Mouse (Mus musculus) right cerebral cortex, adult 2 months (tissue): ENCODE measurements around the gene Slc2a6.
A peak's percentile ranks its signal among the peaks of the same experiment; 100 is the strongest.

Experiments used
- DNase-seq, 2 experiments: peaks; one replicate each; pipeline ENCODE4 v3.0.0; 2021 to 2022; ENCODE audit warnings: low spot score in 2 of 2

Slc2a6 gene

GRCm38 (mm10) chr2:27027618-27028436, at the start of gene Slc2a6:
Slc2a6 (minus strand) TSS chr2:27027998.
- peak; percentile 92 for DNase-seq

DNA sequence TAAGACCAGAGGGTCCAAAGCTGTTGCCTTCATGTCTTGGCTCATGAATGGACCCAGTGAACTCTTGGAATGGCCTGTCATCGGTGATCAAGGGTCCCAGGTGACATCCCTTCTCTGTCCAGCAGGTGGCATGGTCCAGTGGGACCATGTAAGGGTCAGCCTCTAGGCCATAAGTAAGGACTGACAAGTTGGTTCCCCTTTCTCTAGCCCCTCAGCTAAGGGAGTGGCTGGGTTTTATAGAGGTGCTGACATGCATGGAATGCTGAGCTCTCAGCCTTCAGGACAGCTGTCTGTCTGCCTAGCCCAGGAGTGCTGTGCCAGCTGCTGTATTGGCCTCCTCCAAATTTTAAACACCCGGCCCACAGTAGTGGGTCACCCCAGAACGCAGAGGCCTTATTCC, 47.7 kb upstream of the Slc2a6 start:
- DNase-seq, result no peak

GRCm38 (mm10) chr2:27074804-27075203, 47.0 kb upstream of the Slc2a6 start:
- DNase-seq, result no peak

- no peak for DNase-seq
Observed at GRCm38 (mm10) chr2:27073407-27073806, 45.6 kb upstream of the Slc2a6 start.

DNA sequence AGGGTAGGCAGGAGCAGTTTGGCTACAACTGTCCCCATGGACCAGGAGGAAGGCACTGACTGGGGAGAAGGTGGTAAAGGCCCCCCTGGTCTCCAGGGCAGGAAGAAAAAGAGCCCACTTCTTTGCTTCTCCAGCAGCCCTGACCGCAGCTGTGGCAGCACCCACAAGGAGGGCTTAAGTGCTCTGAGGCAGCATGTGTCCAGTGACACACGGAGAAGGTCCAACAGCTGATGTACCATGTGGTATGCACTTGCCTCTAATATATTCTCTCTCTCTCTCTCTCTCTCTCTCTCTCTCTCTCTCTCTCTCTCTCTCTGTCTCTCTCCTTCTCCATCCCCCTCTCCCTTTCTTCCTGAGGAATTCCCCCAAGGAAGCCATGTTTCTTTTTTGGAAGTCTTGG, 44.2 kb upstream of the Slc2a6 start, which contains the start of gene Mymk:
Mymk (minus strand) TSS at position 202 of the 400 bp plus-strand sequence.
- DNase-seq, result no peak

GRCm38 (mm10) chr2:27071137-27071536, 43.3 kb upstream of the Slc2a6 start:
- peak; percentile 83 to 89 for DNase-seq

DNA sequence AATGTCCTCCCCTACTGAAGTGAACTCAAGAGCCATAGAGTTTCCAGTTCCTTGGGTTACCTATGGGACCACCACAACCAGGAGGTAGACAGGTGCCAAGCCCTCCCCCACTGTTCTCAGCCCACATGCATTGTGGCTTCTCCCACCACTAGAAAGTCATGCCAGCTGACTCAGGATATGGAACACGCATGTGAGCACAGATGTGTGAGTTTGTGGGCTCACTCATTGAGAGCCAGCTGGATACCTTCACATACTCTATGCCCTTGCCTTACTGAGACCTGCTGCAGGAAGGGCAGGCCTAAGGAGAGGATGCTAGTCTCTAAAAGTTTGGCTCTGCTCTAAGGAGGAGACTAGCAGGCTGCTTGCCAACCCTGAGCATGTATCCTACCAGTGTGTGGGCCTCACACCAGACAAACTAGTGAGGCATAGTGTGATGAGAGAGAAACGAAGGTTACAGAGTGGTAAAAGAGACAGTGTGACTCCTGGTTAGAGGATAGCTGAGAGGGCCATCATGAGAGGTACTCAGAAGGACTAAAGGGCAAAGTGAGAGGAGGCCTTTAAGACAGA, 42.5 kb upstream of the Slc2a6 start:
- DNase-seq, result peak; percentile 37 to 39

DNA sequence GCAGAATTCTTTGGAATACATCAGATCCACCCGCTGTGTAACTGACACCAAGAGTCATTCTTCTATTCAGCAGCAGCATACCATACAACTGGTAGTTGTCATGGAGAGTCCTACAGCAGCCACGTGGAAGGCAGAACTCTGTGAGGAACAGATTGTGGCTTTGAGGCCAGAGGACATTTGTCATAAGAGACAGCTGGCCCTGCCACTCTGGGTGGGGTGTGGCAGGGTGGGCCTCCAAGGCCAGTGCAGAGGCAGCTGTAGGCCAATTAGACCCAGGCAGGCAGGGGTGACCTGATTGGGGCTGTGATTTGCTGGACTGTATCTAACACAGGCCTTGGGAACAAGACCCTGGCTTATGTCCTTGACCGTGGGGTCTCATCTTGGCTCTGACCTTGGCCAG, 41.8 kb upstream of the Slc2a6 start:
- DNase-seq, result no peak

- DNase-seq, result no peak
Observed at GRCm38 (mm10) chr2:27067996-27068395, 40.2 kb upstream of the Slc2a6 start.

DNA sequence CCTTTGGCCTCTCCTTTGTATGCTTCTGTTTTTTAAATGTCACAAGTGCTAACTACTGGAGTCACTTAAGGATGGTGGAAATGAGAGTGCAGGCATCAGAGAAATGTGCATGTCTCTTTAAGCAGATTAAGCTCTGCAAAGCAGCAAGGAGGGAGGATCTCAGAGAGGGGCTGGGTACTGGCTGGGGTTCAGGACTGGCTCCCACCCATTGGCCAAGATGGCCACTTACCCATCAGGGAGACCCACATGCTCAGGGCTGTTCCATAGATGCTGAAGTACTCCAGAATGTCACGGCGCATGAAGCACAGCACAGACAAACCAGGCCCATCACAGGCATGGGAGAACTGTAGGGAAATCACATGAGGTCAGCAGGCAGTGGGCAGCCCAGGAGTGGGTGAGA, 39.3 kb upstream of the Slc2a6 start:
- no peak for DNase-seq

GRCm38 (mm10) chr2:27059187-27059586, 31.4 kb upstream of the Slc2a6 start:
- no peak for DNase-seq

- no peak for DNase-seq
Observed at GRCm38 (mm10) chr2:27058751-27059150, 31.0 kb upstream of the Slc2a6 start.

DNA sequence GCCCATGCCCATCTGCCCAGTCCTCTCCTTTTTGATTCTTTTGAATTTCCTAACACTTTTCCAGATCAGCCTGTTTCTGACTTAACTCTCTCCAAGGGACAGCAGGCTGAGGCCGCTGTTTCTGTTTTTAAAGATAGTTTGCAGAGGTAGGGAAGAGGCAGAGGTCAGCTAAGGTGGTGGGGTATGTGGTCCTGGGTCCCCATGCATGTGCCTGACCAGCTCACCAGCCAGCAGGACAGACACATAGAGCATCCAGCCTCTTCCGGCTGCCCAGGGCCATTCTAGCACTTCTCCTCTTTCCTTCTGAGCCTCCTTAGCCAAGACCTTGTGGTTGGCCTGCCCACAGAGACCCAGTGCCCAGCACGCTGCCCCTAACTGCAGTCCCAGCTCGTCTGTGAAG, 30.5 kb upstream of the Slc2a6 start:
- no peak for DNase-seq

- DNase-seq, result no peak
Observed at GRCm38 (mm10) chr2:27049408-27049807, 21.6 kb upstream of the Slc2a6 start.

- DNase-seq, result no peak
Observed at GRCm38 (mm10) chr2:27045979-27046770, 18.4 kb upstream of the Slc2a6 start.

DNA sequence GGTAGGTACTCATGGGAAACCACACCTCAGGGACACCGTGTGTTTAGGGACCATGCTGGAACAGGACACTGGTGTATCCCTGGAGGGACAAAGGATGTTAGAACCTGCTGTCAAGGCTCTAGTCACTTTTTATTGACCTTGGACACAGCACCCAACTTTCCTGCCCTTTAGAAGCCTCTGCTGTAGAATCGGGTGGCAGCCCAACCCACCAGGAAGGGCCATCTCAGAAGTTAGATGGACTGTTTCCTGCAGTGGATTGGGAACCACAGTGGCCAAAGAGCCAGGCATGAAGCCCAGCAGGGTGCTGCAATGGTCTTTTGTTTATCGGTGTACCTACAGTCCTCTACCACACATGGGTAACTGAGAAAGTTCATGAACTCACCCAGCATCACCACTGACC, 16.8 kb upstream of the Slc2a6 start:
- DNase-seq, result no peak

GRCm38 (mm10) chr2:27044166-27044565, 16.4 kb upstream of the Slc2a6 start:
- no peak for DNase-seq

DNA sequence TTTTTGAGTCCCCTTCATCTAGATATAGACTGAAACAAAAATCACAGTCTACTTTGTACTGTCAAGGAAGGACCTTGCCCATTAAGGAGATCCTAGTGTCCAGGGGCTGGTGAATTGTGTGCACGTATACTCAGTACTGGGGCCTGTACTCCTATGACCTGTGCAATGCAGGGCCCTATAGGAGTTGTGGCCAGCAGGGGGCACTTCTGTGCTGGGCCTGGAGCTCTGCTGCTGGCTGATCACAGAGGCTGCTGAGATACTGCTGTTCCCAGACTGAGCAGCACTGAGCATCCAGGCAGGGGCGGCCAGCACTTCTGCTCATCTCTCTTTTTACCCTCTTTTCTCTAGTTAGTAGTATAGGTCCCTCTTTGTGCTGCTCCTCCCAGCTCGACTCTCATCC, 15.7 kb upstream of the Slc2a6 start:
- peak; percentile 91 to 93 for DNase-seq

- no peak for DNase-seq
Observed at GRCm38 (mm10) chr2:27042131-27042844, 14.5 kb upstream of the Slc2a6 start.

- peak in 1 of 2 experiments; percentile 33 for DNase-seq
Observed at GRCm38 (mm10) chr2:27039286-27039685, 11.5 kb upstream of the Slc2a6 start.

DNA sequence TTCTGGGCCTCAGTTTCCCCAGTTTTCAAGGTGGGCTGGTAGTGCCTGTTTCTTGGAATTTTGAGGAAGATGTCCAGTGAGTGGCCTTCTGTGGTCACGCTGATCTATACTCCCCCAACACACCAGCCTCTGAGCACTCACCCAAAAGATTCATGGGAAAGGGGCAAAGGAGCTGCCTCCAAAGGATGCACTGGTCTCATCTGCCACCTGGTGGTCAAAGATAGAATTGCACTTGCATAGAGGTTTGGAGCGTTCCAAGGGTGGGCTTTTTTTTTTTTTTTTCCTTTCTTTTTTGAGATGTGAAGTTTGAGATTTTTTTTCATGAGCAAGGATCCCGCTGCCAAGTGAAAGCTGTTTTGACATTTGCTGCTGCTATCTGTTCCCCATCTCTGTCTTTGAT, 10.8 kb upstream of the Slc2a6 start:
- DNase-seq, result peak; percentile 73 to 85

DNA sequence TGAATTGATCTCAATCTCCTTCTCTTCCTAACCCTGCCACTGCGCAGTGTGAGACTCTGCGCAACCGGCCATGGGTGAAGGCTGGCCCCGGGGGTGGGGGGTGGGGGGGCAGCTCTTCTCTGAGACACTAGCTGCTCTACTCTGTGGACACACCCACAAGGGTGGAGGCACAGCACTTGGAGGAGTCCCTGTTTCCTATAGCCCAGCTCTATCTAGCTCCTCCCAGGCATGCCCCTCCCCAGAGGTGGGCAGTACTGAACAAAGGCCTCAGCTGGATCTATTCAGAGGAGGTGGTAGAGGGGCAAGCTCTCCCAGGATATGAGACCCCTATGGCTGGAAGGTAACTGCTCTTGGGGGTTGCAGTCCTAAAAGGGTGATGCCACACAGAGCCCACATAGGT, 9.2 kb upstream of the Slc2a6 start:
- DNase-seq, result no peak
